Mouse (Mus musculus) adrenal gland, postnatal 10 days (tissue): ENCODE data around the gene Tbcb. TPM values are rescaled to one million over a fixed set of nuclear protein-coding genes. Genes with fewer than 3 reads are reported as not detected.
A peak's percentile ranks its signal among the peaks of the same experiment; 100 is the strongest.
"Not testable (repeated sequence)": the region's sequence is repeated elsewhere in the genome, so short reads cannot be mapped to it uniquely, and the experiment has no call there.

Experiments used
- DNase-seq: peaks from one replicate; pipeline ENCODE4 v3.0.0; 2021; ENCODE audit warnings: mixed read lengths
- total RNA-seq, 2 experiments: library from RNA; stranded (reverse); gene quantifications; 2 replicates each; pipeline ENCODE4 v1.2.3; 2021

The Tbcb gene
- total RNA-seq, 2 experiments from 2014 or later, result 73.6 to 81.0 TPM

DNA sequence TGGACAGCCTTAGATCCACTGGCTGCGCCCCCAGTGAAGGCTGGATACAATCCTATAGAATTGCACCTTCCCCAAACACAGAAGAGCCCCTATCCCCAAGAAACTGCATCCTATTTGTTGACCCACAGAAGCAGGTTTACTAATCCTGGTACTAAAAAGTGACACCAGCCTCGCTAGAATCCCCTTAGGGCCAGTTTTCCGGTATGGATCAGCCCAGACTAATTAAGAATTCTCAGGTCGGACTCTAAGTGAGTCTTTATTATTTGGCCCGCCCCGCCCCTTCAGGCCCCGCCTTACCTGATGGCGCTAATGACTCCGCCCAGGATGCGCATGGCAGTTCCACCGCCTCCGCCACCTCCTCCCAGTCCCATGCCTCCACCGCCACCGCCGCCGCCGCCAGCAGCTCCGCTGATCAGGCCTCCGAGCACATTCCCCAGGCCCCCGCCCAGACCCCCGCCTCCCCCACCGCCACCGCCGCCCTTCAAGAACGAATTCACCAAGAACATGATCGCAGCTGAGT, 38.4 kb downstream of the Tbcb start:
- DNase-seq, result peak; percentile 89

DNA sequence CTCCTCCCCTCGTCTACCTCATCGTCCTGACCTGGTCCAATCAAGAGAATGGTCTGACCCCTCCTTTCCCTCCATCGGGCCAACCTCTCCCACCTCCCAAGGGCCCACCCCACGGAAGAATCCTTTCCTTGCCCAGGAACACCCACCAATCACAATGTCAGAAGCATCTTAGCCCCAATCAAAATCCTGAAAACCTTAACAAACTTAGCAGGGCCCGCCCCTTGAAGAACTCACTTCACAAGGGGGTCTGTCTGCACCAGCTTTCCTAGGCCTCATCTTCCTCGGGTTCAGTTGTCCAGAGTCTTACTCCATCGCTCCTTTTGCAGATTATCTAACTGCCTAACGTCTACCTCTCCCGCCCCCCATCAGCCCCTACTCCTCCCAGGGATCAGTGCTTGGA, 39.1 kb downstream of the Tbcb start:
- DNase-seq, result no peak

DNA sequence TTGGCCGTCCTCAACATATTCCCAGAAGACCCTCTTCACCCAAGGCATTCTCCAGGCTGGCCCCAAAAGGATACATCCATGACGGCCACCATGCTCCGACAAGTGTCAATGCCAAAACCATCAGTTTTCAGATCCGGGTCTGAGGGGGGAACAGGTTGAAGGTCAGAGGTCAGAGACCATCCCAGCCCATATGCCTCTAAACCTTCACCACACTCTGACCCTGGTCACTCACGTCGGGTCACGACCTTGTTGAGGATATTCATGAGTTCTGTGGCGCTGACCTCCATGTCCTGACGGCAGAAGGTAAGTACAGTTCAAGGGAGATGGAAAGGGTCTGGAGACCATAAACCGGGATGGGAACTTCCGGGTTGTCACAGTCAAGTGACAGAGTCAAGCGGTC, 40.0 kb downstream of the Tbcb start:
- DNase-seq, result no peak

DNA sequence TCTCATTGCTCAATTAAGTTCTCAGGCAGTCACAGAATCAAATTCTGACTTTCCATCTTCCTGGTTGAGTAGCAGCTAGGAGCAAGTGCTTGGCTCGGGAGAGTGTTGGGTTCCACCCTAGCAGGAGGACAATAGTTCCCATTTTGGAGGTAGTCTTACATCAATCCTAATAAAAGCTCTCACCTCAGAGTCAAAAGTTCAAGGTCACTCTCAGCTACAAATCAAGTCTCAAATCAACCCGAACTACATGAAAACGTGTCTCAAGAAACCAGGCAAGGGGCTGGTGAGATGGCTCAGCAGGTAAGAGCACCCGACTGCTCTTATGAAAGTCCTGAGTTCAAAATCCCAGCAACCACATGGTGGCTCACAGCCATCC, 43.0 kb downstream of the Tbcb start:
- DNase-seq, result no peak

DNA sequence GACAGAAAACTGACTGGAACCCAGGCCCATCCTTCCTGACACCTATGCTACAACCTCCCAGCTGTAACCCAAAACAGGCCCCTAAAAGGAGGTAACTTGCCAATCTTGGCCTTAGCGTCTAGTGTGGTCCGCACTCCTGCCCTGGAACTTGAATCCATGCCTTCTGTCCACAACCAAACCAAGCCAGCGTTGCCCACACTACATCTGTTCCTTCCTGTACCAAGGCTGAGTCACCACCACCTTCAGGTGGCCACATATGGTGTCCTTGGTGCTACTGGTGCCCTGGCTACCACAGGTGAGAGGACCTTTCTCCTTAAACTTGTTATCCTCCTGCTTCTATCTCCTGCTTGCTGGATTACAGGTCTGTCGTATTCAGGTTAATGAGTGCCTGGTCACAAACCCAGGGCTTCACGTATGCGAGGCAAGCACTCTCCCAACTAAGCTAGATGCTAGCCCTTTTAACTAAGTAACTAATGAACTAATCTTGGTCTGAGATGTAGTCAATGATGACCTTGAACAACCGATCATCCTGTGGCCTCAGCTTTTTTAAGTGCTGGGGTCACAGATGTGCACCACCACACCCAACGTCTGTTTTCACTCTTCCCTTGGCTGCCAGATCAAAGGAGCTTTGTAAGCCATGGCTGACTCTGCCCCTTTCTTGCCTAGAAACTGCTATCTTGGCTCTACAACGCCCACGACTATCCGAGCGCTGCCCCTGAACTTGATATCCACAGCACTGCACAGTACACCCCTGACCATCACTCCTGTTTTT, 43.5 kb downstream of the Tbcb start:
- DNase-seq, result no peak

DNA sequence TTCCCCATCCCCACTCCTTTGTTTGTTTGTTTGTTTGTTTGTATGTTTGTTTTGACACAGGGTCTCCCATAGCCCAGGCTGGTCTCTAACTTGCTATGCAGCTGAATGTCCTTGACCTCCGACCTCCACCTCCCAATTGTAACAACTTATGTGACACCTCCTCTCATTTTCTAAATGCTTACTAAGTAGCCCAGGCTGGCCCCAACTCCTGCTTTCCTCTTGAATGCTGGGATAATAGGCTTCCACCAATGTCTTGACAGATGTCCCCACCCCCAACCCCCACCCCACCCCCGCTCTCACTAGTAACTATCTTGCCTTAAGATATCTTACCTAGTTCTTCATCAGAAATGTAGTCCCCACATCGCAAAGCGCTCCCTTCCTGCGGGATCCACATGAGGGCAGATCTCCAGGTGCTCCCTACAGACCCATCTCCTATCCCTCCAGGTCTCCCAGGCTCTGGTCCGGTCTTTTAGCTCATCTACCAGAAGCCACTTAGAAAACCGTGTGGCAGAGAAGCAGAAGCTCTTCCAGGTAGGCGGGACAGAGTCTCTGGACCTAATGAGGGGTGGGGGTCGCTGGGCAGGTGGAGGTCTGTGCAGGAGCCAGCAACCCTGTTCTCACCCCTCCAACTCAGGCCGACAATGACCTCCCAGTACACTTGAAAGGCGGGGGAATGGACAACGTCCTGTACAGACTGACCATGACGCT, 47.3 kb downstream of the Tbcb start:
- peak; percentile 25 for DNase-seq

DNA sequence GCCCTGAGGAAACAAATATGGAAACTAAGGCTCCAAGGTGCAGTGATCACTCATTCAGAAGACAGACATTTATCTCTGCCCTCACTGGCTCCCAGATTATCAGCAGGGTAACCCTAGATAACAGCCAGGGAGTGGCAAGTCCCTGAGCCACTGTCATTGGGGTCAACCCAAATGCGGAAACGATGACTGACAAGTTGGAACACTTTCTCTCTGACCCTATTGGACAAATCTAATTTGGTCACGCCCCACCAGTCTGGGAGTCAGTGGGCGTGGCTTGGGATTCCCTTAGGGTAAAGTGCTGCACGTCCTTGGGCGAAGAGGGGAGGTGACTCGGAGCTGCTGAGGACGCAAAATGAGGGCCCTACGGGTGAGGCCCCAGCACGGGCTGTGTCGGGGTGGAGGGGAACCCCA, 48.2 kb downstream of the Tbcb start, which contains the start of gene Cox7a1:
Cox7a1 (plus strand) TSS at position 266 of the 411 bp plus-strand sequence.
- DNase-seq, result peak; percentile 94

DNA sequence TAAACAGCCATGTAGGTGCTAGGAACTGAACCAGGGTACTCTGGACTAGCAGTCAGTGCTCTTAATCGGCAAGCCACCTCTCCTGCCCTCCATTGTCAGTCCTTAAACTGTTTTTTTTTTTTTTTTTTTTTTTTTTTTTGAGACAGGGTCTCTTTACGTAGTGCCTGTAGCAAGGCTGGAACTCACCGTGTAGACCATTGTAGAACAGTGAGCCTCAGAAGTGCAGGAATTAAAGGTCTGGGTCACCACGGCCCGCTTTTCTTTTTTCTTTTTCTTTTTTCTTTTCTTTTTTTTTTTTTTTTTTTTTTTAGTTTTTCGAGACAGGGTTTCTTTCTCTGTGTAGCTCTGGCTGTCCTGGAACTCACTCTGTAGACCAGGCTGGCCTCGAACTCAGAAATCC, 48.9 kb downstream of the Tbcb start:
- DNase-seq, result not testable (repeated sequence)

DNA sequence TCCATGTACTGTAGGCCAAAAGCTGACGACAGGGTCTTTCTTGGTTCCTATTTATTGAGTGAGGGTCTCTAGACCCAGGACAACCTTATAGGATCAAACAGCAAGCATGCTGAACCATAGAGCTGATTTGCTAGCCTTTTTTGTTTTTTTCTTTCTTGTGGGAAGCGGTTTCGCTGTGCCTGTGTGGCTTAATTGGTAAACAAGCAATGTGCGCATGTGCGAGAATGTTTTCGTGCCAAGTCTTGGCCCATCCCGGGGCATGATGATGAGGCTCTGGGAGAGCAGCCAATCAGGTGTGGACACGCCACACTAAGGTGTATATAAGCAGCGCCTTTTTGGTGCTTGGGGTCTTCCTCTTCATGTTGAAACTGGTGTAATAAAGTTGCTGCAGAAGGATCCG, 50.1 kb downstream of the Tbcb start:
- not testable (repeated sequence) for DNase-seq

DNA sequence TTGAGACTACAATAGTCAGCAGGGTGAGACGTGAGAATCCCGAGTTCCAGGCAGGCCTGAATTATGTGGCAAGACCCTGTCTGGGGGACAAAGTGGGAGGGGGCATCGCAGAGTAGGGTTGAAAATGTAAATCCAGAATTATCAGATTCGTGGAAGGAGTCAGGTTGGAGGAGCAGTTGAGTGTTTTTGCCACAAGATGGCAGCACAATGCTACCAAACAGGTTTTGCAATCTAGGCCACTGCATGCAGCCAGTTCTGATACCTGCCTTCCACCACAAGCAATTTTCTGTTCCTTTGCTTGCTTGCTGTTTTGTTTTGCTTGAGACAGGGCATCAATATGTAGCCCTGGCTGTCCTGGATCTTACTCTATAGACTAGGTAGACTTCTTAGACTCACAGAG, 50.8 kb downstream of the Tbcb start:
- DNase-seq, result peak; percentile 80

DNA sequence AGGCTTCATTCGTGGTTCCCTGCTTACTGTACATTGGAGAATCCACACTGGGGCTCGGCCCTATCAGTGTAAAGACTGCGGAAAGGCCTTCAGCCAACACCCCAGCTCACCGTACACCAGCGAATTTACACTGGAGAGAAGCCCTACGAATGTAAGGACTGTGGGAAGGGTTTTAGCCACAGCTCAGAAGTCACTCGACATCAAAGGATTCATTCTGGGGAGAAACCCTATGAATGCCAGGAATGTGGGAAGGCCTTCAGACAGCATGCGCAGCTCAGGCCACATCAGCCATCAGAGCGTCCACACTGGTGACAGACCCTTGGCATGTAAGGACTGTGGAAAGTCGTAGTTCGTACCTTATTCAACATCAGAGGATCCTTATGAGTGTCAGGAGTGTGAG, 53.8 kb downstream of the Tbcb start:
- DNase-seq, result no peak

DNA sequence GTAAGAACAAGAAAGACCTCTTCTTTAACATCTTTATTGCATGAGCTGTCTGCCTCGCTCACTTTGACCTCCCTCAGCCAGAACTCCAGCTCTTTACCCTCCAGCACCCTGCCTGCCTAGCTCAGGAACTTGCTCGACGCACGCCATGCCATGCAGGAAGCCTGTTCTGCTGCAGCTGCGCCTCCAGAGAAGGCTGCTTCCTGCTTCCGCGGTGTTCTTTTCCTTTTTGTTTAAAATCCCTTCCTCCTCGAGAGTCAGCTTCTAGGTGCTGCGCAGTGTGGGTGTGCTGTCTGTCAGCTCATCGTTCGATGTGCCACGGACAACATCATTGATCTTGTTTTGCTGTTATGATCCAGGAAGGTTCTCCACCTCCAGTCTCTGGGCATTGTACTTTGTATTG, 55.6 kb downstream of the Tbcb start:
- no peak for DNase-seq

Other genes with a start within 250 kb of the Tbcb start
- gene Zfp568, start 248.3 kb downstream of the Tbcb start, total RNA-seq, result 10 to 100 TPM; 17.0 to 19.8 TPM
- 1 to 10 TPM; 2.3 to 2.8 TPM for gene Zfp14, start 180.9 kb downstream of the Tbcb start, total RNA-seq
- 1 to 10 TPM; 1.4 to 2.2 TPM for gene Zfp82, start 159.4 kb downstream of the Tbcb start, total RNA-seq
- under 1 TPM; 0.63 to 0.73 TPM for gene Gm26920, start 141.9 kb downstream of the Tbcb start, total RNA-seq
- 1 to 10 TPM; 1.8 to 2.2 TPM for gene Zfp566, start 141.7 kb downstream of the Tbcb start, total RNA-seq
- gene Zfp260, start 137.5 kb downstream of the Tbcb start, total RNA-seq, result 10 to 100 TPM; 42.0 to 44.7 TPM
- gene Zfp382, start 110.3 kb downstream of the Tbcb start, total RNA-seq, result 1 to 10 TPM; 4.1 to 6.5 TPM
- 10 to 100 TPM; 57.4 to 65.2 TPM for gene Zfp146, start 62.5 kb downstream of the Tbcb start, total RNA-seq
- 1,000 to 10,000 TPM; 1,474 to 1,616 TPM for gene Cox7a1, start 48.1 kb downstream of the Tbcb start, total RNA-seq
- gene Capns1, start 33.5 kb downstream of the Tbcb start, total RNA-seq, result 100 to 1,000 TPM; 444 to 475 TPM
- gene Polr2i, start 324 bp downstream of the Tbcb start, total RNA-seq, result 100 to 1,000 TPM; 103 to 108 TPM
- gene Ovol3, start 3.5 kb upstream of the Tbcb start, total RNA-seq, result not detected
- gene Thap8, start 47.8 kb upstream of the Tbcb start, total RNA-seq, result under 1 TPM; 0.61 to 0.63 TPM
- gene Wdr62, start 48.1 kb upstream of the Tbcb start, total RNA-seq, result 10 to 100 TPM; 12.1 to 14.3 TPM
- 10 to 100 TPM; 31.6 to 36.5 TPM for gene Clip3, start 59.5 kb upstream of the Tbcb start, total RNA-seq
- gene Alkbh6, start 76.4 kb upstream of the Tbcb start, total RNA-seq, result 10 to 100 TPM; 46.8 to 49.0 TPM
- gene Syne4, start 82.5 kb upstream of the Tbcb start, total RNA-seq, result 10 to 100 TPM; 17.6 to 22.3 TPM
- 1 to 10 TPM; 2.8 TPM for gene E130208F15Rik, start 89.5 kb upstream of the Tbcb start, total RNA-seq
- gene Sdhaf1, start 91.6 kb upstream of the Tbcb start, total RNA-seq, result 10 to 100 TPM; 17.9 to 19.7 TPM
- gene Lrfn3, start 130.5 kb upstream of the Tbcb start, total RNA-seq, result 10 to 100 TPM; 13.2 to 15.1 TPM
- gene Tyrobp, start 181.5 kb upstream of the Tbcb start, total RNA-seq, result 10 to 100 TPM; 25.8 to 29.1 TPM
- gene Hcst, start 187.6 kb upstream of the Tbcb start, total RNA-seq, result 1 to 10 TPM; 3.7 to 4.9 TPM
- 1 to 10 TPM; 2.3 to 2.4 TPM for gene Nfkbid, start 189.5 kb upstream of the Tbcb start, total RNA-seq
- 10 to 100 TPM; 26.1 to 34.3 TPM for gene Aplp1, start 213.3 kb upstream of the Tbcb start, total RNA-seq
- gene Kirrel2, start 225.4 kb upstream of the Tbcb start, total RNA-seq, result not detected
- not detected for gene Nphs1, start 226.0 kb upstream of the Tbcb start, total RNA-seq